Mouse (Mus musculus) gastrocnemius, adult 8-10 months (tissue): ENCODE measurements around the gene Defb45. TPM values are rescaled to one million over a fixed set of nuclear protein-coding genes. Genes with fewer than 3 reads are reported as not detected.
A peak's percentile ranks its signal among the peaks of the same experiment; 100 is the strongest.

Experiments
- DNase-seq, 2 experiments: peaks; one replicate each; pipeline ENCODE4 v3.0.0; 2022; ENCODE audit warnings: low spot score in 2 of 2
- total RNA-seq, 4 experiments: library from RNA; stranded (reverse); gene quantifications; 2 replicates each; pipeline ENCODE4 v1.2.4; 2022

Gene Defb45
- total RNA-seq, result under 1 TPM in 1 of 4 experiments, not detected in 3; 0.94 TPM

DNA sequence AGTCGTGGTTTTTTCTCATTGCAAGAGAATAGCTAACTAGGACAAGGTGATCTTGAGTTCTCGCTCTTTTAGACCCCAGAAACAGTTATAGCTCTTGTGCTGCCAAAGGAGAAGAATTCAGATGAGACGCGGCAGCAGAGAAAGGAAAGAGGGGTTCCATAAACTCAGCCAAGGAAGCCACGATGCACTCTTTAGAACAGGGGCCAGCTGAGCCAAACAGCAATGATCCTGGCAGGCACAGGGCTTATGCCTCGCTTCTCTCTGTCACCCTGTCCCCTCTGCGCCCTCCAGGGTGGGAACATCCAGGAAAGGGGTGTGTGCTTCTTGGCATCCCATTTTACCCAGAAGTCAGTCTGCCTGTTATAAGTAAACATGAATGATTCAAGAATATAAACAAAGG lies at the start of gene Defb45:
Defb45 (minus strand) TSS at position 101 of the 400 bp plus-strand sequence.
- DNase-seq, result no peak

DNA sequence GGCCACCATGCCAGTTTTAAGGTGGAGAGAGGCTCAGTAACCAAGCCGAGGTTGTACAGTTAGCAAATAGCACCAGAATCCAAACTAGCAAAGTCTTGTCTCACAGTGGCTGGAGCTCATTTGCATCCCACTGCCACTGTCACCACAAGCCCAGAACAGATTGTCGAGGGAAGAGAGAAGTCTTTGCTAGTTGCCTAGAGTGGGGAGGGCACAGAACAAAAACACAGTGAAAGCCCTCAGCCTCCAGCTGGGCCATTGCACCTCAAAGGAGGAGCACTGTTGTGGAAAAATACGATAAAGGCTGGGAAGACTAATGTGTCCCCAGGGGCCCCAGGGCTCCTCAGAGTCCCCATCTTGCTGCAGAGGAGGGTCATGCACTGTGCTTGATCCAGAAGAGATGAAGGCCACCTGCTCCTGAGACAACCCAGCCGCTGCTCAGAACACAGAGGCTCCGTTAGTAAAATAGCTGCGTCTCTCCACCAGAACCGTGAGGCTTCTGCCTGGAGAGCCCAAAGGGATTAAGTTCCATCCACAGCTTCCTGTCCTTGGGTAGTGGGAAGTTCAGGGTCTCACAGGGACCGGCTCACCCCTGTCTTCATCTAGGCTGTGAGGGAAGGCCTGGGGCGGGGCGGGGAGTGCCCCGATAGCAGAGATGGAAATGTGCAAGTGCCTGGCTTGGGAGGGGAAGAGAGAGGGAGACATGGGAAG lies 40.4 kb upstream of the Defb45 start:
- peak in 1 of 2 experiments; percentile 29 for DNase-seq

DNA sequence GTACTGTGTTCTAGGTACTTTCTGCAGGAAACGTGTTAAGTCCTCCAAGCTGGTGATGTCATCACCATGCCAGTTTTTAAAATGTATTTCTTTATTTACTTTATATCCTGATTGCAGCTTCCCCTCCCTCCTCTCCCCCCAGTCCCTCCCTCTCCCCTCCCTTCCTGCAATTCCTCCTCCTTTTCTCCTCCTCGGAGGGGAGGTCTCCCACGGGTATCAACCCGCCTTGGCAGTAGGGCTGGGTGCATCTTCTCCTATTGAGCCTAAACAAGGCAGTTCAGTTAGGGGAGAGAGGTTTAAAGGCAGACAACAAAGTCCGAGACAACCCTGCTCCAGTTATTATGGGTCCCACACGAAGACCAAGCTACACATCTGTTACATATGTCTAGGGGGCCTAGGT lies 39.7 kb upstream of the Defb45 start:
- no peak for DNase-seq

DNA sequence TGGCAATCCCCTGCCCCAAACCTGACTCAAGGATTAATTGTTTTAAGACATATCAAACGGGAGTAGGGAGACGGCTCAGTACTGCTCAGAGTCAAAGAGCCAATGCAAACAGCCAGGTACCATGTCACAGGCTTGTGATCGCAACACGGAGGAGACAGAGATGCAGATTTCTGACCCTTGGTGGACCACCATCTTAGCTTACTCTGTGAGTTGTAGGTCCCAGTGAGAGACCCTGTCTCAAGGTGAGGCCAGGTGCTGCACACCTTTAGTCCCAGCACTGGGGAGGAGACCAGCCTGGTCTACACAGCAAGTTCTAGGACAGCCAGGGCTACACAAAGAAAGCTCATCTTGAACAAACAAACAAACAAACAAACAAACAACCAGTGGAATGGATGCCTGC lies 38.2 kb upstream of the Defb45 start:
- DNase-seq, result no peak

DNA sequence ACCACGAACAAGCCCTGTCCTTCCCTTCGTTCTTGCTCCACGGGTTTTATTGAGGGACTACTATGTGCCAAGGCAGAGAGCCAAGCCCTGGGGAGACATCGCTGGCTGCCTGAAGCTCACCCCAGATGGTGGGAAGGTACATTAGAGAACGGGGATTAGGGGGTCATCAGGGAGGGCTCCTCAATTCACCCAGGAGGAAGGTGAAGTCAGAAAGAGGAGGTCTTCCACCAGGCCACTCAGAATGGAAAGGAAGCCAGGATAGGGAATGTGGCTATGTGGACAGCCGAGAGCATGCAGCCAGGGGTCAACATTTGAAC lies 37.8 kb upstream of the Defb45 start:
- DNase-seq, result no peak

DNA sequence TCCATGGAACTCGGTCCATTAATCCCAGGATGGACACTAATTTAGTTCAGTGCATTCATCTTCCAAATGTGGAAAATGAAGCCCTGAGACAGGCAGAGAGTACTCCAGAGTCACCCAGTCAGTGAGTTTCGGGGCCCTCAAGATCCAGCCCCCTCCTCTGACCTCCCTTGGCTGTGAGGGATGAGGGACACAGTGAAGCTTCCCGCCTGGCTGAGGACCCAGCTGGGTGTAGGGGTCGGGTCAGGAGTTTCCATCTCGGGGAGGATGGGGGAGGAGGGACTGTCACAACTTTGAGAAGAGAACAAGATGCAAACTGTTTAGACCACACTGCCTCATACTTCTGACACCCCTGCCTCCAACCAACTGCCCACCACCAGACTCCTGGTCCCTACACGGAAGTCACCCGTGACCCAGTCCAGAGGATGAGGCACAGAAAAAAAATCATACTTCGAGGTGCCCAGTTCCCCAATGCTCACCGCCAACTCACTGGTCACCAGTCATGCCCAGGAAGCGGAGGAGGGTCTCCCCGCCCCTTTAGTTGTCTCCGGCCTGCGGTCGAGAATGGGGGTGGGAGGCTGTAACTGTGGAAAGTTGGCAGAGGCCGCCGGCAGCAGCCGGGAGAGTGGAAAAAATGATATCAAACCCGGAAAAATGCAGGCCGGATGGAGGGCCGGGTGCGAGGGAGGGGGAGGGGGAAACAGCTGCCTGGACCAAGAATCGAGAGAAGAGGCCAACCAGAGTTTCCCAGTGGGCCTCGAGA lies 37.2 kb upstream of the Defb45 start:
- DNase-seq, result peak; percentile 45 to 73

DNA sequence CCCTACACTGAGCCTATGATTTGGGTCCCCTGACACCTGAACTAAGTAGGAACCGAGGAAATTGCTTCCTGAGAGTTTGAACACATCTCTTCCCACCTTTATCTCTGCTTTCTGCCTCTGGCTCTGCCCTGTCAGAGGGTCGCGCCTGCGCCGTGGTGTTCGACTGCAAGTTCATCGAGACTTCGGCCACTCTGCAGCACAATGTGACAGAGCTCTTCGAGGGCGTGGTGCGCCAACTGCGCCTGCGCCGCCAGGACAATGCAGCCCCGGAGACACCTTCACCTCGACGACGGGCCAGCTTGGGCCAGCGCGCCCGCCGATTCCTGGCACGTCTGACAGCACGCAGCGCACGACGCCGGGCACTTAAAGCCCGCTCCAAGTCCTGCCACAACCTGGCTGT lies 35.1 kb upstream of the Defb45 start:
- no peak for DNase-seq

DNA sequence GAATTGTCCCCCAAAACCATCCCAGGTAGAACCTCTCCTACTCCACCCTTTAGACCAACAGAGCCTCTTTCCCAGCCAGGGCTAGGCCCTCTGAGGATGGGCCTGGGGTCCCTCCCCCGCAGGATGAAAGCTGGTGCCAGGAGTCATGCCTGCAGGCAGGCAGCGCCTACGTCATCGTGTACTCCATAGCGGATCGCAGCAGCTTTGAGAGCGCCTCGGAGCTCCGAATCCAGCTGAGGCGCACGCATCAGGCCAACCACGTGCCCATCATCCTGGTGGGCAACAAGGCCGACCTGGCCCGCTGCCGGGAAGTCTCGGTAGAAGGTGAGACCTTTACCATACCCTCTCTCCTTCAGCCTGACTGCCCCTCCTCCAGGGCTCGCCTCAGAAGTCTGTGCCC lies 34.1 kb upstream of the Defb45 start:
- no peak for DNase-seq

DNA sequence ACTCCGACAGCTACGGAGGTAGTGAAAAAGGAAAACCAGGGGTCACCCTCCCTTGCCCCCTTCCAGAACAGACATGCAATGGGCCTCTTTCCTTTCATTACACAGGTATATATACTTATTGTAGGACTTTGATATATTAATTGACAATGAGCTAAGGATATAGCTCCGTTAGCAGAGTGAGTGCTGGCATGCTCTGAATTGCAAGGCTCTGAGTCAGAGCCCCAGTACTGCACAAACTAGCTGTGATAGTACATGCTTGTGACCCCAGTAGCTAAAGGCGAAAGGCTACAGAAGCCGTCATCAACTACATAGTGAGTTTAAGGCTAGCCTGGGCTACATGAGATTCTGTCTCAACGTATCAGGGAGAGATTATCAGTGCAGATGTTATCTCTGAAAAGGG lies 30.7 kb upstream of the Defb45 start:
- DNase-seq, result no peak

DNA sequence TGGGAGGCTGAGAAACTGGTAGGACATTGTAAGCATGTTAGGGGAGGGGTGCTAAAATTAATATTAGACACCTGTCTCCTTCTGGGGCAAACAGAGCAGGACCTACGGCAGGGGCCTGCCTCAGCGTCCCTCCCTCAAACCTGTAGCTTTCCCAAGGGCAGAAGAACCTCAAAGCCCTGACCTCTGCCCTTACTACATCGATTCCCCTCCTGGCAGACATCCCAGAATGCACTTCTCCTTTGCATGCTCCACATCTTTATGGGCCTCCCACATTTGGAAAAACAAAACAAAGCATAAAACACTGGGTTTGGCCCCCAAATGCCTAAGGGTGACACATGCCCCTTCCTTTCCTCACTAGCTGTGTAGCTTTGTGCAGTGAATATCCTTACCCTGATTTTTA lies 30.0 kb upstream of the Defb45 start:
- no peak for DNase-seq

DNA sequence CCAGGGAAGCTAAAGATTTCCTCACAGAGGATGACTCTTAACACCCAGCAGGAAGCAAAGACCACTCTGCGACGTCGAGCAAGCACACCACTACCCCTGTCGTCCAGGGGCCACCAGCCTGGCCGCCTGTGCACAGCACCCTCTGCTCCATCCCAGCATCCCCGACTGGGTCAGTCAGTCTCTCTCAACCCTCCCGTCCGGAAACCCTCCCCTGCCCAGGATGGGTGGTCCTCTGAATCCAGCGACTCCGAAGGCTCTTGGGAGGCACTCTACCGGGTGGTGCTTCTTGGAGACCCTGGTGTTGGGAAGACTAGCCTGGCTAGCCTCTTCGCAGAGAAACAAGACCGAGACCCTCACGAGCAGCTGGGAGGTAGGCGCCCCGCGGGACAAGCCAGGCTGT lies 28.9 kb upstream of the Defb45 start:
- DNase-seq, result no peak

DNA sequence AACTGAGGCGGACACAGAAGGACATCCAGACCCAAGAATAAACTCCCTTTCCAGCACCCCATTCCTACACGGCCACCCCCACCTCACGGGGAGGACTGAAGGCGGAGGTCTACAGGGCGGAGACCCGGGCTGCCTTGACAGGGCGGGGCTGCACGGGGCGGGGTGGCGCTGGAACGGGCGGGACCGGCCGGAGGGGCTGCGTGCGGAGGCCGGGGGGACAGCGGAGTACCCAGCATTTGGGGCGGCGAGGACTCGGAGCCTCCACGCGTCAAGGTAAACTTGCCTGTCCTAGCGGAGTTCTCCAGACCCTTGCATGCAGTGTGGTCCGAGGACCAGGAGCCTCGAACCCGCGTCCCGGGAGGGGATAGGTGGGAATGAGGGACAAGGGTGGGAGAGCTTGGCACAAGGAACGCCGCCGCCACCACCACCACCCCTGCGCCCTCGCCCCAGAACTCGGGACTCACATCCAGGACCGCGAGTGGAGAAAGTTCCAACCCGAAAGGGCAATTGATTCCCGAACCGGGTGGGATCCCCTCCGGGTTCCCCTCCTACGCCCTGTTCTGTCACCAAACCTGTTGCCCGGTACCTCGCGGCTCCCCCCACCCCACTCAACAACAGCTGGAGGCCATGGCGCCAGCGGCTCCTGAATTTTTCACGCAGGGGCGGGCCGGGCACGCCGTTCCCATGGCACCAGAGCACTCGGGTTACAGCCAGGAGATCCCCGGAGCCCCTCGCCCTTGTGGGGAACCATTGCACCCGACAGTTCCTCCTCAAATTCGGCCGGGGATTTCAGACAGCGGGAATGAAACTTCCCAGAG lies 27.8 kb upstream of the Defb45 start, which contains the start of gene Rem1:
Rem1 (plus strand) TSS at position 178 of the 818 bp plus-strand sequence.
- DNase-seq, result peak in 1 of 2 experiments; percentile 30

DNA sequence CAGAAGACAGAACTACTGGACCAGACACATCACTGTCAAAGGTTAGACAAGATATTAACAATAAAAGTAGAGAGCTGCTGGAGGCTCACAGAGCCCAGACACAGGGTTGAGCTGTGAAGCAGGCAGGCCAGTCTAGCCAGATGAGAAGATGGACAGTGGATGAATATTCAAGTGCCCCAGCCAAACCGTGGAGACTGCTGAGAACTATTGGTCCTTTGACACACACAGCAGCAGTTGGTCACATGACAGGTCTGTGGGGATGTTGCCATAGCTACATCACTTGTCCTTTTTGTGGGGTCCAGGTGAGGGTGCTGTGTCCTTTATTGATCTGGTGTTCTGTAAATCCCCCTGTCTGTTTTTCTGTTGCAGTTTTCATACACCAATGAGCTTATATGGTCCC lies 26.1 kb upstream of the Defb45 start:
- DNase-seq, result no peak

DNA sequence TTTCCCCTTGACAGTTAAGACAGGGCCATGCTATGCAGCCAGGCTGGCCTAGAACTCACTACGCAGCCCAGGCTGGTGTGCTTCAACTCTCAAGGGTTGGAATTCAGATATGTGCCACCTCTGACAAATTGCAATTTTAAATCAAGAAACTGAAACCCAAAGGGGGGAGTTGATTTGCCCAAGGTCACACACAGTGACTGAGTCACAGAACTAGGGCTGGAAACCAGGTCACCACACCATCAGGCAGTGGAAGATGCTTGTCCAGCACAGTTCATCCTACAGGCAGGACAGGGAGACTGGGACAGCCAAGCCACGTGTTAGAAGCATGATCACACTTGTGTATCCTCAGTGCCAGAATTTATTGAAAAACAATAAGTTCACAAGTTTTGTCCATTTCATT lies 25.4 kb upstream of the Defb45 start:
- no peak for DNase-seq

DNA sequence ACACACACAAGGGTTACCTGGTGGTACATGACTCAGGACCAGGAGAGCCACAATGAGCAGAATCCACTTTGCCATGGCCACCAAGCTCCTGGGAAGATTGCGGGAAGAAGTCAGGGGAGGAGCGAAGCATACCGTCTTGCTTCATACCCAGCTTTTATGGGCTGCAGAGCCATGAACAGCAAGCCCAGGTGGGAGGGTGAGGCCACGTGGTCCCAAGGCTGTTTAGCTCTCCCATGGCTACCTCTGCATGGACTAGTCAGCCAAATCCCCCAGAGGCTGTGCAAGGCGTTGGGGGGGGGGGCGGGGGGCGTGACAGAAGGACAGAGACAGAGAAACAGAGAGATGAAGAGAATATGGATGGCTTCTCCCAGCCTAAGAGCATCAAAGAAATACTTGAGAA lies 23.8 kb upstream of the Defb45 start, which contains the start of gene Defb25:
Defb25 (minus strand) TSS at position 101 of the 400 bp plus-strand sequence.
- no peak for DNase-seq

DNA sequence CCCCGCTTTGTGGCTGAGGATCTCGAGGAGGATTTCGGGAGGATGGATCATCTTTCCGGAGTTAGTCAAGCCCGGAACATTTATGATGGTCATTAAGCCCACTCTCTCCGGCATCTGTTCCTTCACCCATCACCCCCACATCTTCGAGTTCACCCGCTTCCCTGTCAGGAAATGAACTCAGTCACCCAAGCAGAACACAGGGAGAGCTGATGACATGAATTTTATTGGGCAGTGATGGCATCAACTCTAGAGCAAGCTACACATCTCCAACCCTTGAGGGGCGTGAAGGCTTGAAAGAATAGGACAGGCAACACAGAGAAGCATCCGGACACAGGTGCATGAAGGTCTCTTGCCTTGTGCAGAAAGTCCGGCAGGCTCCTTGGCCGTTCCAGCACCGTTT lies 23.0 kb upstream of the Defb45 start:
- DNase-seq, result no peak

DNA sequence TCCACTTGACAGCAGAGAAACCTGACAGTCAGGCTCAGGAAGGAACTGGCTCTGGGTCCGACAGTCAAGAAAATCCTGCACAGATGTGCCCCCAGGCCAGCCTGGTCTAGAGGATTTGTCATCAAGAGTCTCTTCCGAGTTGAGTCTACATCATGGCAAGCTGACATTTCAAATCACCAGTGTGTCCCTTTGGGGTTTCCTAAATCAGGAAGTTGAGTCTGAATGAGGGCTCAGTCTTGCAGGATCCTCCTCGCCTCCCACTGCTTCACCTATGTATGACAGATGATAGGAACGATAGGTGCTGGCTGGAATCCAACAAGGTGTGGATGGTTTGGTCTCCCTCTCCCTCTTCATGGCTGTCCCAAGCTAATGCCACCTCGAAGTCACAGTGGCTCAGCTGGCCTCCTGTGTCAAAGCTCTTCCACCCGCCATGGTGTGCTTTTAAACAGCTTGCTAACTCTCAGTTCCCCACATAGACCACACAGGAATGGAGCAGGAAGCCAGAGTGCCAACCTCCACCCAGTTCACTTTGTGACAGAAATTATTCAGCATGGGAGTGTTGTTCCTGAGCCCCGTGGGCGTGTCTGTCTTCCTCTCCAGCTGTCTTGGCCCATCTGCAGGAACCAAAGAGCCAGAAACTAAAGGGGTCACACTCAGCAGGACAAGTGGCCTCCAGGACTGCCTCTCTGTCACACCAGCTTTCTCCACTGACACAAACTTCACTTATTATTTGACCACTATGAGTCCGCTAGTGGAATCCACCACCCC lies 21.4 kb upstream of the Defb45 start:
- DNase-seq, result peak in 1 of 2 experiments; percentile 32

DNA sequence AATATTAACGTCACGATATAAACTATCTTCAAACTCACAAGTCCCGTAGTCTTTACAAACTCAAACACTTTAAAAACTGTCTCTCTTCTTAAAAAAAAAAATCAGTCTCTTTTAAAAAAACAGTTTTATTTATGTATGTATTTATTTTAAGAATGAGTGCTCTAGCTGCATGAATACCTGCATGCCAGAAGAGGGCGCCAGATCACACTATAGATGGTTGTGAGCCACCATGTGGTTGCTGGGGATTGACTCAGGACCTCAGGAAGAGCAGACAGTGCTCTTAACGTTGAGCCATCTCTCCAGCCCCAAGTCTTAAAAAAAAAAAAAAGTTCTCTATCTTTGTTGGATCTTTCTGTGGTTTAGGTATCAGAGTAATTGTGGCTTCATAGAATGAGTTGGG lies 18.2 kb upstream of the Defb45 start:
- DNase-seq, result no peak

DNA sequence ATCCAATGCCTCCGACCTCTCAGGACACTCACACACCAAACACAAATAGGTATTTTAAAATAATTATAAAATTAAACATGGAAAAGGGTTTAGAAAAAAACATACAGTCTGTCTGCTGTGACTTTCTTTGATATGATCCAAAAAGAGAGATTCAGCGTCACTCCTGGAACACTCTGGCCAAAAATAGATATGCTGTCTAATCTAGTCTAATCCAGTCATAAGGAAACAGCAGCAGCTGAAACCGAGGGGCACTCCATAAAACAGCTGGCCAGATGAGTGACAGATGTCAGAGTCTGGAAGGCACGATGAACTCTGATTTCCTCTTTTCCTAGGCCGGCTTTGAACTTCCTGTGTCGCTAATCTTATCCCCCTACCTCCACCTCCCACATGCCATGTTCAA lies 17.3 kb upstream of the Defb45 start:
- DNase-seq, result no peak

DNA sequence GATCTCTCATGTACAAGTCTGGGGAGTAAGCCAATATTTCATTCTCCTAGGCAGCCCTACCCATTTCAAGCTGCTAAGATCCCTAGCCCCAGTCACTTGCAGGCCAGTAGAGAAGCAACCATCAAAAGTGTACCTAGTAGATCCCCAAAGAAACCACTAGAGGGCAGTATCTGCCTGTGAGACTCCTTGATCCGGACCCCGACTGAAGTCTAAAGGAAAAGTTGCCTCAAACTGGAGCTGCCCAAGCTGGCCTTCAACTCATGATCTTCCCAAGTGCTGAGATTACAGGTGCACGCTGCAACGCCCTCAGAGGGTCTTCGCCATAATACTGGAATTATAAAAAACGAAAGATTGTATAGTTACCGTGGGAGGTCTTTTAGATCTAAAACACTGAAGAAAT lies 16.4 kb upstream of the Defb45 start:
- no peak for DNase-seq

DNA sequence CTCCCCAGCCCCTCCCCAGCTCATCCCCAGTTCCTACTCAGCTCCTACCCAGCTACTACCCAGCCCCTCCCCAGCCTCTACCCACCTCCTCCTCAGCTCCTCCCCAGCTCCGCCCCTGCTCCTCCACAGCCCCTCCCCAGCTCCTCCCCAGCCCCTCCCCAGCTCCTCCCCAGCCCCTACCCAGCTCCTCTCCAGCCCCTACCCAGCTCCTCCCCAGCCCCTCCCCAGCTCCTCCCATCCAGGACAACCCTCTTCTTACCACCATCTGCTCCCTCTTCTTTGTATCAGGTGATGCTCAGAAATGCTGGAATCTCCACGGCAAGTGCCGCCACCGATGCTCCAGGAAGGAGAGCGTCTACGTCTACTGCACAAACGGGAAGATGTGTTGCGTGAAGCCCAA lies 13.0 kb upstream of the Defb45 start:
- DNase-seq, result no peak
